Mouse (Mus musculus): Measurements from ENCODE around the gene Gak.

Gene Gak

GRCm38 (mm10) chr5:108629634-108630483 lies at the start of gene Gak, which contains the start of gene Tmem175:
Gene Gak, minus strand, starts transcription at chr5:108629755.
Gene Tmem175, plus strand, starts transcription at chr5:108629770.
- peak; percentile 94 for DNase-seq

GRCm38 (mm10) chr5:108678296-108678854 lies 48.8 kb upstream of the Gak start:
- DNase-seq = no peak

GRCm38 (mm10) chr5:108677605-108678295 lies 48.2 kb upstream of the Gak start:
- DNase-seq = peak; percentile 83

GRCm38 (mm10) chr5:108676772-108677498 lies 47.4 kb upstream of the Gak start:
- no peak for DNase-seq

- DNase-seq = no peak
Observed at GRCm38 (mm10) chr5:108675251-108675816, 45.8 kb upstream of the Gak start, which contains the start of gene Slc26a1. Gene Slc26a1, minus strand, starts transcription at chr5:108675569.

GRCm38 (mm10) chr5:108674624-108675023 lies 45.1 kb upstream of the Gak start:
- no peak for DNase-seq

GRCm38 (mm10) chr5:108671757-108672156 lies 42.2 kb upstream of the Gak start:
- DNase-seq = no peak

- DNase-seq = no peak
Observed at GRCm38 (mm10) chr5:108670785-108671184, 41.2 kb upstream of the Gak start.

GRCm38 (mm10) chr5:108669986-108670385 lies 40.4 kb upstream of the Gak start:
- DNase-seq = no peak

GRCm38 (mm10) chr5:108668977-108669936 lies 39.7 kb upstream of the Gak start, which contains the start of gene Dgkq:
Gene Dgkq, minus strand, starts transcription at chr5:108669672.
- peak; percentile 88 for DNase-seq

GRCm38 (mm10) chr5:108668387-108668932 lies 38.9 kb upstream of the Gak start:
- no peak for DNase-seq

GRCm38 (mm10) chr5:108667370-108667769 lies 37.8 kb upstream of the Gak start:
- no peak for DNase-seq

GRCm38 (mm10) chr5:108665066-108665465 lies 35.5 kb upstream of the Gak start:
- no peak for DNase-seq

GRCm38 (mm10) chr5:108662772-108663171 lies 33.2 kb upstream of the Gak start:
- DNase-seq = no peak

- peak; percentile 91 for DNase-seq
Observed at GRCm38 (mm10) chr5:108660632-108661268, 31.2 kb upstream of the Gak start.

- DNase-seq = no peak
Observed at GRCm38 (mm10) chr5:108659698-108660631, 30.4 kb upstream of the Gak start, which contains the start of gene Idua. Gene Idua, plus strand, starts transcription at chr5:108660331.

- DNase-seq = no peak
Observed at GRCm38 (mm10) chr5:108658611-108659010, 29.1 kb upstream of the Gak start.

- DNase-seq = no peak
Observed at GRCm38 (mm10) chr5:108657406-108657805, 27.9 kb upstream of the Gak start.

All from right cerebral cortex, postnatal 25 days (tissue).